Mouse (Mus musculus) neural tube, embryonic 11.5 days (tissue): ENCODE measurements around the gene Epn3. TPM values are rescaled to one million over a fixed set of nuclear protein-coding genes. Genes with fewer than 3 reads are reported as not detected.

Experiments used
- ATAC-seq: fragments of 200-750 bp; cut with Nextera tagmentation; 2 replicates; pipeline ENCODE4 v1.8.0; 2017; ENCODE audit warnings: moderate number of reproducible peaks, mild to moderate bottlenecking, moderate TSS enrichment, moderate library complexity; ENCODE audit not compliant: insufficient read depth, low FRiP score, low TSS enrichment
- DNase-seq: peaks from one replicate; pipeline ENCODE4 v3.0.0-alpha.2; 2015; ENCODE audit warnings: low spot score
- H3K27ac ChIP-seq: fragments of 300-500 bp; sonication (generic); 2 replicates; pipeline ENCODE4 v1.5.1; 2014; ENCODE audit warnings: low read depth, mild to moderate bottlenecking, low read length
- H3K27me3 ChIP-seq: fragments of 300-500 bp; sonication (generic); 2 replicates; pipeline ENCODE4 v1.6.1; 2014; ENCODE audit warnings: mild to moderate bottlenecking, low read length, mixed read lengths; ENCODE audit not compliant: control insufficient read depth, insufficient read depth
- H3K36me3 ChIP-seq: fragments of 300-500 bp; sonication (generic); 2 replicates; pipeline ENCODE4 v1.6.1; 2014; ENCODE audit warnings: mild to moderate bottlenecking, low read length, moderate library complexity, mixed read lengths; ENCODE audit not compliant: control insufficient read depth, insufficient read depth
- H3K4me1 ChIP-seq: fragments of 300-500 bp; sonication (generic); 2 replicates; pipeline ENCODE4 v1.6.1; 2014; ENCODE audit warnings: low read length, mixed read lengths; ENCODE audit not compliant: control insufficient read depth, insufficient read depth
- H3K4me2 ChIP-seq: fragments of 300-500 bp; sonication (generic); 2 replicates; pipeline ENCODE4 v1.6.1; 2014; ENCODE audit warnings: low read depth, mild to moderate bottlenecking, moderate library complexity
- H3K4me3 ChIP-seq: fragments of 300-500 bp; sonication (generic); 2 replicates; pipeline ENCODE4 v1.5.1; 2014; ENCODE audit warnings: low read depth, low read length
- H3K9ac ChIP-seq: fragments of 300-500 bp; sonication (generic); 2 replicates; pipeline ENCODE4 v1.6.1; 2014; ENCODE audit warnings: mild to moderate bottlenecking, low read length
- H3K9me3 ChIP-seq: fragments of 300-500 bp; sonication (generic); 2 replicates; pipeline ENCODE4 v1.6.1; 2016; ENCODE audit warnings: low read length; ENCODE audit not compliant: control insufficient read depth
- WGBS: fragments of 180-500 bp; shearing (Covaris S2); extraction: QIAGEN DNeasy Blood & Tissue Kit; methylation state at CpG from one replicate; pipeline ENCODE4 v1.1.7; 2014; 5-methylcytosine and 5-hydroxymethylcytosine counted together
- polyA plus RNA-seq: library from polyadenylated mRNA; unstranded; fragments of >200 nt; fragmentation: Nextera tagmentation; extraction: Ambion mirVana; gene quantifications from 2 replicates; pipeline ENCODE4 v1.2.1, GENCODE M21; 2014

Gene Epn3
- polyA plus RNA-seq, 1 experiment from 2014 or later: 0.68 TPM

GRCm38 (mm10) chr11:94489745-94490144 is 10.0 kb downstream of the Epn3 start:
- no peak for ATAC-seq
- peaks cover 2% of the 10 kb centered on the region; the same call in 1 of the 2 replicates for H3K4me1 ChIP-seq
- H3K4me2 ChIP-seq: no peak overlapping the region
- no peak for DNase-seq
- 37% methylated on average over 4 of the region's 4 CpGs for WGBS
- H3K27me3 ChIP-seq: peaks cover 18% of the 10 kb centered on the region
- H3K4me3 ChIP-seq: no peak overlapping the region
- H3K9ac ChIP-seq: no peak overlapping the region
- H3K27ac ChIP-seq: no peak overlapping the region
- H3K36me3 ChIP-seq: no peaks in the 10 kb centered on the region
- H3K9me3 ChIP-seq: no peaks in the 10 kb centered on the region

GRCm38 (mm10) chr11:94488767-94489533 is 10.8 kb downstream of the Epn3 start:
- Histone ChIP-seq H3K9me3 (no peaks in the 10 kb centered on the region), H3K36me3 (no peaks in the 10 kb centered on the region), H3K27me3 (peaks cover 18% of the 10 kb centered on the region), H3K27ac (no peak overlapping the region), H3K9ac (no peak overlapping the region), H3K4me2 (no peak overlapping the region), H3K4me3 (no peak overlapping the region), H3K4me1 (peaks cover 2% of the 10 kb centered on the region; the same call in 1 of the 2 replicates)
- DNase-seq (no peak), ATAC-seq (no peak)
- whole genome bisulfite sequencing: 87% methylated on average over 11 of the region's 11 CpGs

- Histone ChIP-seq H3K27me3 (peaks cover 4% of the 10 kb centered on the region; the same call in 1 of the 2 replicates), H3K9me3 (no peaks in the 10 kb centered on the region), H3K4me3 (no peak within 1 kb of the TSS; the same call in 1 of the 2 replicates), H3K4me1 (peaks cover under 1% of the 10 kb centered on the region; the same call in 1 of the 2 replicates), H3K9ac (no peak within 1 kb of the TSS), H3K36me3 (no peaks in the 10 kb centered on the region), H3K27ac (no peak within 1 kb of the TSS), H3K4me2 (no peak within 1 kb of the TSS)
- WGBS: 2% methylated on average over 24 of the region's 24 CpGs
- DNase-seq (peak; percentile 90), ATAC-seq (0 out of 2 replicates have a peak, but pooled peaks have one; percentile 60)
Measured at GRCm38 (mm10) chr11:94486001-94486400, 13.8 kb downstream of the Epn3 start, which contains the start of gene Spata20. TSS of gene Spata20 (minus strand) at chr11:94486179.

GRCm38 (mm10) chr11:94485223-94485622 is 14.6 kb downstream of the Epn3 start:
- ATAC-seq (no peak), DNase-seq (no peak)
- WGBS: 77% methylated on average over 5 of the region's 5 CpGs
- Histone ChIP-seq H3K4me2 (no peak overlapping the region), H3K4me3 (no peak overlapping the region), H3K27ac (no peak overlapping the region), H3K9me3 (no peaks in the 10 kb centered on the region), H3K4me1 (no peaks in the 10 kb centered on the region), H3K9ac (no peak overlapping the region), H3K27me3 (no peaks in the 10 kb centered on the region; the same call in 1 of the 2 replicates), H3K36me3 (no peaks in the 10 kb centered on the region)

GRCm38 (mm10) chr11:94484636-94485035 is 15.1 kb downstream of the Epn3 start:
- H3K9ac ChIP-seq: no peak overlapping the region

GRCm38 (mm10) chr11:94483921-94484320 is 15.9 kb downstream of the Epn3 start:
- no peaks in the 10 kb centered on the region for H3K4me1 ChIP-seq
- H3K27me3 ChIP-seq: no peaks in the 10 kb centered on the region; the same call in 1 of the 2 replicates
- H3K9me3 ChIP-seq: no peaks in the 10 kb centered on the region
- no peak for DNase-seq
- no peak overlapping the region for H3K4me2 ChIP-seq
- ATAC-seq: no peak
- no peak overlapping the region for H3K9ac ChIP-seq
- H3K36me3 ChIP-seq: no peaks in the 10 kb centered on the region
- no peak overlapping the region for H3K4me3 ChIP-seq
- 74% methylated on average over 14 of the region's 14 CpGs for WGBS
- H3K27ac ChIP-seq: no peak overlapping the region

More at GRCm38 (mm10) chr11:94484636-94485035, 15.1 kb downstream of the Epn3 start:
- Histone ChIP-seq H3K27me3 (no peaks in the 10 kb centered on the region; the same call in 1 of the 2 replicates), H3K4me2 (no peak overlapping the region), H3K4me3 (no peak overlapping the region), H3K27ac (no peak overlapping the region), H3K9me3 (no peaks in the 10 kb centered on the region), H3K36me3 (no peaks in the 10 kb centered on the region), H3K4me1 (no peaks in the 10 kb centered on the region)
- DNase-seq: no peak
- WGBS: 87% methylated on average over 9 of the region's 9 CpGs
- no peak for ATAC-seq

- 70% methylated on average over 11 of the region's 11 CpGs for WGBS
Measured at GRCm38 (mm10) chr11:94483436-94483835, 16.3 kb downstream of the Epn3 start.

GRCm38 (mm10) chr11:94482738-94483137 is 17.0 kb downstream of the Epn3 start:
- H3K27ac ChIP-seq: no peak overlapping the region
- H3K36me3 ChIP-seq: no peaks in the 10 kb centered on the region
- DNase-seq (no peak), ATAC-seq (no peak)
- no peak overlapping the region for H3K4me3 ChIP-seq
- H3K9ac ChIP-seq: no peak overlapping the region
- H3K27me3 ChIP-seq: no peaks in the 10 kb centered on the region
- 95% methylated on average over 11 of the region's 11 CpGs for WGBS
- H3K4me2 ChIP-seq: no peak overlapping the region
- no peaks in the 10 kb centered on the region for H3K9me3 ChIP-seq
- H3K4me1 ChIP-seq: no peaks in the 10 kb centered on the region

More at GRCm38 (mm10) chr11:94483436-94483835, 16.3 kb downstream of the Epn3 start:
- Histone ChIP-seq H3K9me3 (no peaks in the 10 kb centered on the region), H3K4me1 (no peaks in the 10 kb centered on the region), H3K4me3 (no peak overlapping the region), H3K27me3 (no peaks in the 10 kb centered on the region; the same call in 1 of the 2 replicates), H3K27ac (no peak overlapping the region), H3K36me3 (no peaks in the 10 kb centered on the region), H3K4me2 (no peak overlapping the region), H3K9ac (no peak overlapping the region)
- ATAC-seq (no peak), DNase-seq (no peak)

GRCm38 (mm10) chr11:94481963-94482362 is 17.8 kb downstream of the Epn3 start:
- WGBS: 91% methylated on average over 7 of the region's 7 CpGs
- DNase-seq (no peak), ATAC-seq (no peak)
- no peak overlapping the region for H3K4me2 ChIP-seq
- H3K36me3 ChIP-seq: no peaks in the 10 kb centered on the region
- H3K9me3 ChIP-seq: no peaks in the 10 kb centered on the region
- no peak overlapping the region for H3K9ac ChIP-seq
- no peak overlapping the region for H3K4me3 ChIP-seq
- H3K27me3 ChIP-seq: no peaks in the 10 kb centered on the region
- no peak overlapping the region for H3K27ac ChIP-seq
- H3K4me1 ChIP-seq: no peaks in the 10 kb centered on the region
